Mouse (Mus musculus) midbrain, embryonic 15.5 days (tissue): Measurements from ENCODE around the gene 4921517D22Rik. TPM values are rescaled to one million over a fixed set of nuclear protein-coding genes. Genes with fewer than 3 reads are reported as not detected.

Source experiments
- ATAC-seq: fragments of 200-750 bp; cut with Nextera tagmentation; replicated peaks from 2 replicates; pipeline ENCODE4 v1.8.0; 2017; ENCODE audit warnings: moderate TSS enrichment
- H3K27ac ChIP-seq: fragments of 300-500 bp; sonication (generic); 2 replicates; pipeline ENCODE4 v1.5.1; 2015; ENCODE audit warnings: mild to moderate bottlenecking, inconsistent platforms
- H3K27me3 ChIP-seq: fragments of 300-500 bp; sonication (generic); replicated peaks from 2 replicates; pipeline ENCODE4 v1.6.1; 2015; ENCODE audit warnings: inconsistent platforms
- H3K36me3 ChIP-seq: fragments of 300-500 bp; sonication (generic); replicated peaks from 2 replicates; pipeline ENCODE4 v1.6.1; 2015; ENCODE audit warnings: inconsistent platforms
- H3K4me1 ChIP-seq: fragments of 300-500 bp; sonication (generic); 2 replicates; pipeline ENCODE4 v1.6.1; 2015; ENCODE audit warnings: inconsistent platforms
- H3K4me2 ChIP-seq: fragments of 300-500 bp; sonication (generic); 2 replicates; pipeline ENCODE4 v1.6.1; 2015; ENCODE audit warnings: inconsistent platforms, mild to moderate bottlenecking, moderate library complexity
- H3K4me3 ChIP-seq: fragments of 300-500 bp; sonication (generic); 2 replicates; pipeline ENCODE4 v1.5.1; 2015; ENCODE audit warnings: mild to moderate bottlenecking, inconsistent platforms
- H3K9ac ChIP-seq: fragments of 300-500 bp; sonication (generic); 2 replicates; pipeline ENCODE4 v1.6.1; 2015; ENCODE audit warnings: mild to moderate bottlenecking, inconsistent platforms
- H3K9me3 ChIP-seq: fragments of 300-500 bp; sonication (generic); 2 replicates; pipeline ENCODE4 v1.6.1; 2016; ENCODE audit warnings: inconsistent platforms
- WGBS: fragments of 180-500 bp; shearing (Covaris S2); methylation state at CpG from one replicate; pipeline ENCODE4 v1.1.7; 2015; ENCODE audit warnings: mixed read lengths; 5-methylcytosine and 5-hydroxymethylcytosine counted together
- polyA plus RNA-seq: library from polyadenylated mRNA; unstranded; fragments of >200 nt; fragmentation: Nextera tagmentation; extraction: Ambion mirVana; gene quantifications from 2 replicates; pipeline ENCODE4 v1.2.1, GENCODE M21; 2015

The 4921517D22Rik gene
- polyA plus RNA-seq, 1 experiment from 2014 or later, result not detected

- ATAC-seq, result no peak
- Histone ChIP-seq H3K4me3 (no peak overlapping the region), H3K9ac (no peak overlapping the region), H3K4me2 (no peak overlapping the region), H3K27me3 (no peaks in the 10 kb centered on the region), H3K9me3 (no peaks in the 10 kb centered on the region), H3K4me1 (peaks cover 21% of the 10 kb centered on the region), H3K36me3 (no peaks in the 10 kb centered on the region), H3K27ac (no peak overlapping the region)
- WGBS, result 91% methylated on average over 5 of the region's 5 CpGs
Measured at GRCm38 (mm10) chr13:59654465-59654864, 39.4 kb downstream of the 4921517D22Rik start.

DNA sequence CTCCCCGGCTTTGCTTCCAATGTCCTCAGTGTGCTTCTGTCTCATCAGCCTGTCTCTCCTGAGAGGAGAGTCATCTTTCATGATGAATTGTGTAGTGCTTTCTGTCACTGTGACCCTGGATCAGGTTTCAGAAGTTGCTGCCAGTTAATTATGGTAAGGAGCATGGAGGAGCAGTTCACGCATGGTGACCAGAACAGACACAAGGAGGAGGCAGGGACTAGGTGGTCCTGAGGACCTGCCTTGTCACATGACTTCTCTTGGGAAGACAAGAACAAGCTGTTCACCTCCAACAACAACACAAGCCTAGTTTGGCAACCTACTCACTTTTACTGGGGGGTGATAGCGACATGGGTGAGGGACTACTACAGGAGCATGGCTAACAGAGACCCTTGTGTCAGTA is 40.8 kb downstream of the 4921517D22Rik start:
- Histone ChIP-seq H3K9ac (no peak overlapping the region), H3K4me2 (no peak overlapping the region), H3K4me3 (no peak overlapping the region), H3K27ac (peak overlapping the region; percentile 31; the same call in 1 of the 2 replicates), H3K9me3 (no peaks in the 10 kb centered on the region), H3K36me3 (no peaks in the 10 kb centered on the region), H3K27me3 (no peaks in the 10 kb centered on the region), H3K4me1 (peaks cover 21% of the 10 kb centered on the region)
- ATAC-seq, result no peak
- WGBS, result 75% methylated on average over 3 of the region's 3 CpGs

GRCm38 (mm10) chr13:59652651-59653050 is 41.3 kb downstream of the 4921517D22Rik start:
- no peak for ATAC-seq
- Histone ChIP-seq H3K9me3 (no peaks in the 10 kb centered on the region), H3K4me1 (peaks cover 21% of the 10 kb centered on the region), H3K9ac (no peak overlapping the region), H3K4me3 (no peak overlapping the region), H3K27me3 (no peaks in the 10 kb centered on the region), H3K4me2 (no peak overlapping the region), H3K36me3 (no peaks in the 10 kb centered on the region), H3K27ac (peak overlapping the region; percentile 31; the same call in 1 of the 2 replicates)
- 30% methylated on average over 5 of the region's 5 CpGs for WGBS

DNA sequence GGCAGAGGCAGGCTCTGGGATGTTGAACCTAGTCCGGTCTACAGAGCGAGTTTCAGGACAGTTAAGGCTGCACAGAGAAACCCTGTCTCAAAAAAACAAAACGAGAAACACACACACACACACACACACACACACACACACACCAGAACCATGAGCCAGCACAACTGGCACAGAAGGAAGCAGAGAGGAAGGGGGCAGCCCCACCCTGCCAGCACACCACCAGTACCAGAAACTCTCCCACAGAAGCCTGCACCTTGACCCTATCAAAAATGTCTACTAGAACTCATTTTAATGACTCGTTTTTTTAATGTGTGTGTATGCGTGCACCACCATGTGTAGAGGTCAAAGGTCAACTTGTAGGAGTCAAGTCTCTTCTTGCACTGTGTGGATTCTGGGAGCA is 44.1 kb downstream of the 4921517D22Rik start:
- Histone ChIP-seq H3K9me3 (no peaks in the 10 kb centered on the region), H3K27ac (no peak overlapping the region), H3K9ac (no peak overlapping the region), H3K36me3 (no peaks in the 10 kb centered on the region), H3K4me2 (no peak overlapping the region), H3K4me1 (peaks cover 19% of the 10 kb centered on the region), H3K27me3 (no peaks in the 10 kb centered on the region), H3K4me3 (no peak overlapping the region)
- 84% methylated on average over 5 of the region's 5 CpGs for WGBS
- no peak for ATAC-seq

DNA sequence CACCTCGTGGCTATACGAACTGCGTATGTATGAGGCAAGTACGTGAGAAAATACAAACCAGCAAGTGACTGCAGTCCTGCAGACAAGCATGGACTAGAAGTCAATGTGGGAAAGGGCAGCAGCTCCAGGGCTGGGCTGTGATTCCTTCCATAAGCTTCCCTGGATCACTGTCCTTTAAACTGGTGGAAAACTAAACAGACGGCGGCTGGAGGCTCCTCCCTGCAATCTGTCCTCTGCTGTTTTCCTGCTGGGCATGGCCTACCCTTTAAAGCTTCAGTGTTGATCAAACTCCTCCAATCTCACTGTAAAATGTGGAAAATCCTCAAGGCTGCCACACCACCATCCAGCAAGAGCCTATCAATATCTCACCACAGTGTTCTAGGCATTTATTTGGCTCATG is 45.3 kb downstream of the 4921517D22Rik start:
- Histone ChIP-seq H3K27me3 (no peaks in the 10 kb centered on the region), H3K4me1 (peaks cover 19% of the 10 kb centered on the region), H3K9me3 (no peaks in the 10 kb centered on the region), H3K4me3 (no peak overlapping the region), H3K36me3 (no peaks in the 10 kb centered on the region), H3K4me2 (no peak overlapping the region), H3K9ac (no peak overlapping the region), H3K27ac (no peak overlapping the region)
- ATAC-seq, result no peak
- 84% methylated on average over 6 of the region's 6 CpGs for WGBS

DNA sequence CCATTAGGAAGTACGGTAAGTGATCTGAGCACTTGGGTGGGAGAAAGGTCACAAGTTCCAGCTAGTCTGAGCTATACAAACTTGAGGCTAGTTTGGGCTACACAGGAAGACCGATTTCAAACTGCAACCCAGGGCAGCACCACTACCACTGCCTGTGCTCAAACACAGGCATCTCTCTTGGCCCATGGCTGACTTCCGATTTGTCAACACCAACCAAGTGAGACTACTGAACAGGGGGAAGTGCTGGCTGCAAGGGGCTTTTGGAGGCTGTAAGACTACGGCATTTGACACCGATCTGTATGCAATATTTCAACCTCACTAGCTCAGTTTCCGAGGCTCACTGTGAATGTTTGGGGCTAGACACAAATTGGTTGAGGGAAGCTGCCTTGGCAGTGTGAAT is 46.4 kb downstream of the 4921517D22Rik start:
- H3K36me3 ChIP-seq, result no peaks in the 10 kb centered on the region
- no peaks in the 10 kb centered on the region for H3K27me3 ChIP-seq
- no peak overlapping the region for H3K4me2 ChIP-seq
- H3K27ac ChIP-seq, result no peak overlapping the region
- no peak overlapping the region for H3K9ac ChIP-seq
- WGBS, result 82% methylated on average over 6 of the region's 6 CpGs
- no peak overlapping the region for H3K4me3 ChIP-seq
- H3K9me3 ChIP-seq, result no peaks in the 10 kb centered on the region
- ATAC-seq, result no peak
- H3K4me1 ChIP-seq, result peaks cover 10% of the 10 kb centered on the region

DNA sequence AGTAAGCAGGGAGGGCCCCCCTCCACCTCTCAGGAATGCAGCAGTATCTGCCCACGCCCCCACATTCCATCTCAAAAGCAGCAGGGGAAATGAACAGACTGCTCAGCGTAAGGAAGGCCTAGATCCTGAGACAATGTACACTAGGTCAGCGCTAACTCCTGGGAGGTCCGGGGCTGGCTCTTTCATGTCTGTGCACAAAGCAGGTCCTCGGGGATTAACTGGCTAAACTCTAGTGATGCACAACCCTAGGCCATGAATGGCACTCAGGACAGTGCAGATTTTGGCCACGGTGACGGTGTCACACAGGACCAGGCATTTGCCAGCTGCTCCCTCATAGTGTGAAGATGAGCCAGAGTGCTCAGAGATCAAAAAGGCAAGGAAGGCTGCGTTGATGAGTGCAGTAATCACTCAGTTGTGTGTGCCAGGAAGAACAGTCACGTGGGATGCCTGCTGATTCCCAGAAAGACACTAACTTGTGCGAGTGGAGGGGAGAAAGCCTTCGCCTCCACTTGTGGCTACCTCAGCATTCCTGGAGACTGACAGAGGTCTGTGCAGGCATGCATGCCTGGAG is 47.1 kb downstream of the 4921517D22Rik start:
- Histone ChIP-seq H3K4me2 (no peak overlapping the region), H3K36me3 (no peaks in the 10 kb centered on the region), H3K4me3 (no peak overlapping the region), H3K27me3 (no peaks in the 10 kb centered on the region), H3K9ac (no peak overlapping the region), H3K9me3 (no peaks in the 10 kb centered on the region), H3K4me1 (peaks cover 7% of the 10 kb centered on the region; the same call in 1 of the 2 replicates), H3K27ac (no peak overlapping the region)
- ATAC-seq, result no peak
- 17% methylated on average over 11 of the region's 11 CpGs for WGBS

- H3K4me3 ChIP-seq, result no peak overlapping the region
- WGBS, result 89% methylated on average over 3 of the region's 3 CpGs
- peaks cover 7% of the 10 kb centered on the region; the same call in 1 of the 2 replicates for H3K4me1 ChIP-seq
- H3K9me3 ChIP-seq, result no peaks in the 10 kb centered on the region
- no peak overlapping the region for H3K27ac ChIP-seq
- no peak overlapping the region for H3K4me2 ChIP-seq
- H3K36me3 ChIP-seq, result no peaks in the 10 kb centered on the region
- ATAC-seq, result no peak
- H3K27me3 ChIP-seq, result no peaks in the 10 kb centered on the region
- H3K9ac ChIP-seq, result no peak overlapping the region
Measured at GRCm38 (mm10) chr13:59645491-59645890, 48.4 kb downstream of the 4921517D22Rik start.

DNA sequence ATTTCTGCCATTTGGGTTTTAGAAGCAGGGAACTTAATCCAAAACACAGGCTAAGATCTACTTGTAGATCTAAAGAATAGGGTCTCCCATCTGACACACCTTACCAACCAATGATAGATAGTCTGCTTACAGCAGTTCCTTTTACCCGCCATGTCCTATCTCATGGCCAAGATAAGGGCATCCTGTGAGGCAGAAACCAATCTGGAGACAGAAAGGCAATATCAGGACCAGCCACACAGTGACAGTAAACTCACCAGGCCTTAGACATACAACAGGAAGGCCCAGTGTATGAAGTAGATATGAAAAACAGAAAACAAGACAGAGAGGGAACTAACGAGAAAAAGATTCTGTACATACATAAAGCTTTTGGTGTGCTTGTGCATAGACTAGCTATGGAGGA is 51.1 kb downstream of the 4921517D22Rik start:
- Histone ChIP-seq H3K4me2 (no peak overlapping the region), H3K27me3 (no peaks in the 10 kb centered on the region), H3K9ac (no peak overlapping the region), H3K36me3 (peaks cover 1% of the 10 kb centered on the region; the same call in 1 of the 2 replicates), H3K4me1 (peaks cover 7% of the 10 kb centered on the region; the same call in 1 of the 2 replicates), H3K27ac (no peak overlapping the region), H3K4me3 (no peak overlapping the region), H3K9me3 (no peaks in the 10 kb centered on the region)
- WGBS, result 92% methylated on average over 2 of the region's 2 CpGs
- ATAC-seq, result no peak

DNA sequence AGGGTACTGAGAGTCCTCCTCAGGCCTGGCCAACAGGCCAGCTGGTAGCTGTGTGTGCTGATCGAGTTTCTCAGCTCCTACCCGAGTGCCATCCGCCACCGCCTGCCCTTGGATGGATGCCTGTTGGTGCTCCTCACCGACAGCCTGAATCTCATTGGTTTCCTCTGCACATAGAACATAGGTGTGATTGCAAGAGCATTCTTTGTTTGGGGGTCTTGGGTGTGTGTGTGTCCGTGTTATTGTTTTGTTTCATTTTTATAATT is 53.8 kb downstream of the 4921517D22Rik start:
- Histone ChIP-seq H3K27me3 (no peaks in the 10 kb centered on the region), H3K27ac (no peak overlapping the region), H3K9ac (no peak overlapping the region), H3K4me3 (no peak overlapping the region), H3K4me2 (no peak overlapping the region), H3K36me3 (peaks cover 18% of the 10 kb centered on the region; the same call in 1 of the 2 replicates), H3K9me3 (no peaks in the 10 kb centered on the region), H3K4me1 (no peaks in the 10 kb centered on the region)
- WGBS, result 95% methylated on average over 6 of the region's 6 CpGs
- ATAC-seq, result no peak

GRCm38 (mm10) chr13:59639368-59640177 is 54.3 kb downstream of the 4921517D22Rik start:
- Histone ChIP-seq H3K9me3 (no peaks in the 10 kb centered on the region), H3K4me3 (no peak overlapping the region), H3K27me3 (no peaks in the 10 kb centered on the region), H3K4me2 (no peak overlapping the region), H3K4me1 (no peaks in the 10 kb centered on the region), H3K9ac (no peak overlapping the region), H3K27ac (no peak overlapping the region), H3K36me3 (peaks cover 20% of the 10 kb centered on the region; the same call in 1 of the 2 replicates)
- no peak for ATAC-seq
- 92% methylated on average over 16 of the region's 16 CpGs for WGBS

GRCm38 (mm10) chr13:59637800-59638199 is 56.1 kb downstream of the 4921517D22Rik start:
- no peak overlapping the region for H3K27ac ChIP-seq
- H3K9ac ChIP-seq, result no peak overlapping the region
- H3K4me2 ChIP-seq, result no peak overlapping the region
- no peak overlapping the region for H3K4me3 ChIP-seq
- no peaks in the 10 kb centered on the region for H3K4me1 ChIP-seq
- no peaks in the 10 kb centered on the region for H3K27me3 ChIP-seq
- no peaks in the 10 kb centered on the region for H3K9me3 ChIP-seq
- 90% methylated on average over 7 of the region's 7 CpGs for WGBS
- ATAC-seq, result no peak
- peaks cover 35% of the 10 kb centered on the region for H3K36me3 ChIP-seq
